Mouse (Mus musculus) limb, embryonic 11.5 days (tissue): ENCODE results near the gene Pnkp. TPM values are rescaled to one million over a fixed set of nuclear protein-coding genes. Genes with fewer than 3 reads are reported as not detected.

Experiments
- ATAC-seq: fragments of 200-750 bp; cut with Nextera tagmentation; 2 replicates; pipeline ENCODE4 v1.8.0; 2017; ENCODE audit warnings: low read depth; ENCODE audit not compliant: insufficient number of reproducible peaks, low FRiP score, low TSS enrichment
- DNase-seq: peaks from one replicate; pipeline ENCODE4 v3.0.0-alpha.2; 2015; ENCODE audit warnings: low spot score
- H3K27ac ChIP-seq: fragments of 300-500 bp; sonication (generic); replicated peaks from 2 replicates; pipeline ENCODE4 v1.5.1; 2014; ENCODE audit warnings: low read depth, mild to moderate bottlenecking, low read length
- H3K27me3 ChIP-seq: fragments of 300-500 bp; sonication (generic); 2 replicates; pipeline ENCODE4 v1.6.1; 2014; ENCODE audit warnings: mild to moderate bottlenecking, low read length, mixed read lengths; ENCODE audit not compliant: control insufficient read depth, insufficient read depth
- H3K36me3 ChIP-seq: fragments of 300-500 bp; sonication (generic); 2 replicates; pipeline ENCODE4 v1.6.1; 2014; ENCODE audit warnings: mild to moderate bottlenecking, low read length, moderate library complexity, mixed read lengths; ENCODE audit not compliant: control insufficient read depth, insufficient read depth
- H3K4me1 ChIP-seq: fragments of 300-500 bp; sonication (generic); 2 replicates; pipeline ENCODE4 v1.6.1; 2014; ENCODE audit warnings: low read length, mixed read lengths; ENCODE audit not compliant: control insufficient read depth, insufficient read depth
- H3K4me2 ChIP-seq: fragments of 300-500 bp; sonication (generic); 2 replicates; pipeline ENCODE4 v1.6.1; 2014; ENCODE audit warnings: low read depth, mild to moderate bottlenecking, moderate library complexity; ENCODE audit not compliant: severe bottlenecking
- H3K4me3 ChIP-seq: fragments of 300-500 bp; sonication (generic); 2 replicates; pipeline ENCODE4 v1.5.1; 2014; ENCODE audit warnings: low read depth, low read length
- H3K9ac ChIP-seq: fragments of 300-500 bp; sonication (generic); 2 replicates; pipeline ENCODE4 v1.6.1; 2014; ENCODE audit warnings: mild to moderate bottlenecking, low read length
- H3K9me3 ChIP-seq: fragments of 300-500 bp; sonication (generic); 2 replicates; pipeline ENCODE4 v1.6.1; 2016; ENCODE audit warnings: low read length; ENCODE audit not compliant: control insufficient read depth
- WGBS: fragments of 180-500 bp; shearing (Covaris S2); extraction: QIAGEN DNeasy Blood & Tissue Kit; methylation state at CpG from one replicate; pipeline ENCODE4 v1.1.7; 2014; 5-methylcytosine and 5-hydroxymethylcytosine counted together
- polyA plus RNA-seq: library from polyadenylated mRNA; unstranded; fragments of >200 nt; fragmentation: Nextera tagmentation; extraction: Ambion mirVana; gene quantifications from 2 replicates; pipeline ENCODE4 v1.2.1, GENCODE M21; 2014

The Pnkp gene
- polyA plus RNA-seq, 1 experiment from 2014 or later = 31.2 TPM

DNA sequence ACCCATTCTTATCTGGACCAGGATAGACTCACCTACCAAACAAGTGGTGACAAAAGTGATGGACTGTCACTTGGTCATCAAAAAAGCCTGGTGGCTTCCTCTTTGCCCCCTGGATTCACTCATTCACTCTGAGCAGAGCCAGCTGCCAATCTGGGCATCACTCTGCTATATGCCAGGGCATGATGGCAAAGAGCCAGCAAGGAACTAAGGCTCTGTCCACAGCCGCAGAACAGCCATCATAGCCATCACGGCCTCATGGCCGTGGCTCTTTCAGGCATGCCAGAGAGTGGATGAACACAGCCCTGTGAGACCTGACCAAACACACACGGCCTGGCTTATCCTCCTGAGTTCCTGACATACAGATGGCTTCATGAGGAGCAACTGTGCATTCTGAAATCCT, 33.8 kb downstream of the Pnkp start:
- Histone ChIP-seq H3K4me2 (peak overlapping the region; percentile 81; the same call in 1 of the 2 replicates), H3K27ac (no peak overlapping the region), H3K9me3 (no peaks in the 10 kb centered on the region), H3K4me3 (no peak overlapping the region), H3K4me1 (peaks cover 11% of the 10 kb centered on the region), H3K27me3 (no peaks in the 10 kb centered on the region; the same call in 1 of the 2 replicates), H3K36me3 (peaks cover 3% of the 10 kb centered on the region; the same call in 1 of the 2 replicates), H3K9ac (no peak overlapping the region)
- DNase-seq = no peak
- ATAC-seq = no peak
- WGBS = 92% methylated on average over 4 of the region's 4 CpGs

- no peak for DNase-seq
- no peak for ATAC-seq
- 34% methylated on average over 6 of the region's 6 CpGs for WGBS
- Histone ChIP-seq H3K4me1 (peaks cover 14% of the 10 kb centered on the region), H3K9ac (peak overlapping the region; percentile 73), H3K27me3 (no peaks in the 10 kb centered on the region), H3K27ac (no peak overlapping the region), H3K4me3 (peak overlapping the region; percentile 53), H3K9me3 (no peaks in the 10 kb centered on the region), H3K4me2 (peak overlapping the region; percentile 81), H3K36me3 (peaks cover 3% of the 10 kb centered on the region; the same call in 1 of the 2 replicates)
Measured at GRCm38 (mm10) chr7:44891611-44892010, 34.7 kb downstream of the Pnkp start.

DNA sequence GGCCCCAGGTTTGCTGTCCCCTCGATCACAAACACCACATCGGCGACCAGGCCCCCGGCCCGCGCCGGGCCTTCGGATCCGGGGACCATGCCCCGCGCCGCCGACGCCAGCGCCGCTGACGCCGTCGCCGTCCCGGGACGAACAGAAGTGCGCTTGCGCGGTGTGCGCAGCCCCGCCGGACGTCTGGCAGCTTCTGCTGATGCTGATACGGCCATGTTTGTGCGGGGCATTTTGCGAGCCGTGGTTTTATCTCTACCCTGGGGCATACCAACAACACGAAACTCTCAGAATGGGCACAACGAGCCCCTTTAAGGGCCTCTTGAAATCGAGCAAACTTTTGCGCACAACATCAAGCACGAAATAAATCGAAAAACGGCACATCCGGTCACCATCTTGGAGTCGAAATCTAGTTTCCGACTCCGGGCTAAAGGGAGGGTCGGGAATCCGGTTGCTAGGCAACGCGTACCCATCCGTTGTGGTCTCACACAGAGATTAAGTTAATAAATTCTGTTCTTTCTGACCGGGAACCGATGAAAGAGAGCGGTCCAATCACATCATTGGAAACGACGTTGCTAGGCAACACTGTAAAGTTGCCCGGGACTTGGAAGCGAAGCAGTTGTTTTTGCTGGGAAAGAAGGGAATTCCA, 35.5 kb downstream of the Pnkp start, which contains the start of gene Med25:
Gene Med25 (minus strand): TSS at position 437 of the 646 bp plus-strand sequence.
- Histone ChIP-seq H3K27ac (peak within 1 kb of the TSS; percentile 83), H3K4me1 (peaks cover 15% of the 10 kb centered on the region)
- ATAC-seq = peak; percentile 74

GRCm38 (mm10) chr7:44893197-44893596, 36.3 kb downstream of the Pnkp start:
- H3K27ac ChIP-seq = peak overlapping the region; percentile 24; the same call in 1 of the 2 replicates
- H3K9me3 ChIP-seq = no peaks in the 10 kb centered on the region
- H3K4me1 ChIP-seq = peaks cover 15% of the 10 kb centered on the region
- DNase-seq (no peak), ATAC-seq (no peak)
- no peak overlapping the region for H3K9ac ChIP-seq
- no peak overlapping the region for H3K4me3 ChIP-seq
- 35% methylated on average over 8 of the region's 8 CpGs for WGBS
- no peak overlapping the region for H3K4me2 ChIP-seq
- no peaks in the 10 kb centered on the region for H3K27me3 ChIP-seq
- H3K36me3 ChIP-seq = peaks cover 3% of the 10 kb centered on the region; the same call in 1 of the 2 replicates

More for the DNA sequence above, 35.5 kb downstream of the Pnkp start, which contains the start of gene Med25:
- no peaks in the 10 kb centered on the region for H3K27me3 ChIP-seq
- peak; percentile 93 for DNase-seq
- peak within 1 kb of the TSS; percentile 73 for H3K9ac ChIP-seq
- under 1% methylated on average over 56 of the region's 56 CpGs for WGBS
- H3K4me3 ChIP-seq = peak within 1 kb of the TSS; percentile 53
- no peaks in the 10 kb centered on the region for H3K9me3 ChIP-seq
- peak within 1 kb of the TSS; percentile 81 for H3K4me2 ChIP-seq
- peaks cover 3% of the 10 kb centered on the region; the same call in 1 of the 2 replicates for H3K36me3 ChIP-seq

GRCm38 (mm10) chr7:44894175-44894574, 37.2 kb downstream of the Pnkp start:
- Histone ChIP-seq H3K9me3 (no peaks in the 10 kb centered on the region), H3K27ac (no peak overlapping the region), H3K27me3 (no peaks in the 10 kb centered on the region), H3K4me3 (no peak overlapping the region), H3K4me2 (no peak overlapping the region), H3K36me3 (no peaks in the 10 kb centered on the region; the same call in 1 of the 2 replicates), H3K4me1 (peaks cover 15% of the 10 kb centered on the region), H3K9ac (no peak overlapping the region)
- ATAC-seq = no peak
- WGBS = 91% methylated on average over 3 of the region's 3 CpGs
- no peak for DNase-seq

DNA sequence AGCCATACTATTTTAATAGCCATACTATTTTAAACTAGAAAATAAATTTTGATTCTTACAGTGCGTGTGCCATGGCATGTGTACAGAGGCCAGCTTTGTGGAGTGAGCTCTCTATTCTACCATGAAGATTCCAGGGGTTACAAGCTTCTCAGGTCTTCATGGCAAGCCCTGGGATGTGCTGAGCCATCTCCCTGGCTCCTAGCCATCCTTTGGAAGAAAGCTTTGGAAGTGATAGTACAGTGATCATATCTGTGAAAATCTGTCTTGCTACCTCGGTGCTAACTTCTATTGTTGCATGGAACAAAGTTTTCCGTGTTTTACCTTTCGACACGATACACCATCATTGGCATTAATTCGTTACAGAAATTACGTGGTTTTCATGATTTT, 38.3 kb downstream of the Pnkp start:
- no peak for ATAC-seq
- Histone ChIP-seq H3K4me2 (peak overlapping the region; percentile 73), H3K9me3 (no peaks in the 10 kb centered on the region), H3K4me3 (peak overlapping the region; percentile 62; the same call in 1 of the 2 replicates), H3K4me1 (peaks cover 15% of the 10 kb centered on the region), H3K36me3 (peaks cover 1% of the 10 kb centered on the region; the same call in 1 of the 2 replicates), H3K9ac (no peak overlapping the region), H3K27me3 (no peaks in the 10 kb centered on the region), H3K27ac (no peak overlapping the region)
- 76% methylated on average over 7 of the region's 7 CpGs for WGBS
- no peak for DNase-seq

DNA sequence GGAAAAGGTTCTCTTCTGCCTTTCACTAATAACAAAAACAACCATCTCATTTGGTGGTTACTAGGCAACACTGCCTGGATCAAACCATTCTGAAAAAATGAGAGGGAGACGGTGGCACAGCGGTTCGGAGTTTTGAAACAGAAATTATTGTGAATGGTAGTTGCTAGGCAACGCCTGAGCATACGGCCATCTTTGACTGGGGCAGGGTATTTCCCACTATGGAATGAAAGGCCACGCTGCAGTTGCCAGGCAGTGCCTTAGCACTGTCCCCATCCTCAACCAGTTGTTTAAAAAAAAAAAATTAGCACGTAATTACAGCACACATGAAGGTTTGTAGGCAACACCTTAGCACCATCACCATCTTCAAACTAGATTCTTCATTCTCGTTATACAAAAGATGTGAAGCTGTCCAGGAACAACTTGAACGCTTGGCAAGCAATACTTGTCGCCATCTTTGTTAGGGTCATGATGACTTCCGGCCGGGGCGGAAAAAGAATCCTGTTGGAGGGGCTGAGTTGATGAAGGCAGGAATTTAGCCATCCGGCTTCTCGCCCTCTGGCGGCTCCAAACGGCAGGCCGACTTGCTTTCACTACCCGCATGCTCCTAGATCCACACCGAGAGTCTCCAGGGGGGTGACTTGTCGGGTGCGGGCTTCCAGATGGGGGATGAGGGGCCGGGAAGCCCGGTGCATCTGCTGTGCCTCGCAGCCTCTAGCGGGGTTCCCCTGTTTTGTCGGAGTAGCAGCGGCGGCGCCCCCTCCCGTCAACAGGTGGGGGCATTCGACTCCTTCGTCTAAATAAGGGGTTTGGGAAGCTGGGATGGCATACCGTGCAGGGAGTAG, 38.9 kb downstream of the Pnkp start, which contains the start of gene Fuz:
Gene Fuz (plus strand): TSS at position 487 of the 842 bp plus-strand sequence.
- peaks cover 2% of the 10 kb centered on the region; the same call in 1 of the 2 replicates for H3K36me3 ChIP-seq
- H3K27ac ChIP-seq = peak within 1 kb of the TSS; percentile 53; the same call in 1 of the 2 replicates
- peak within 1 kb of the TSS; percentile 73 for H3K4me2 ChIP-seq
- DNase-seq (peak; percentile 92), ATAC-seq (peak; percentile 65)
- no peaks in the 10 kb centered on the region for H3K27me3 ChIP-seq
- H3K4me3 ChIP-seq = peak within 1 kb of the TSS; percentile 62
- peaks cover 15% of the 10 kb centered on the region for H3K4me1 ChIP-seq
- no peaks in the 10 kb centered on the region for H3K9me3 ChIP-seq
- peak within 1 kb of the TSS; percentile 74 for H3K9ac ChIP-seq
- 2% methylated on average over 34 of the region's 34 CpGs for WGBS

- Histone ChIP-seq H3K27me3 (no peaks in the 10 kb centered on the region), H3K4me2 (peak overlapping the region; percentile 73), H3K4me3 (peak overlapping the region; percentile 62), H3K9me3 (no peaks in the 10 kb centered on the region), H3K36me3 (peaks cover 2% of the 10 kb centered on the region; the same call in 1 of the 2 replicates), H3K4me1 (peaks cover 17% of the 10 kb centered on the region), H3K27ac (peak overlapping the region; percentile 53; the same call in 1 of the 2 replicates), H3K9ac (peak overlapping the region; percentile 74)
- no peak for ATAC-seq
- DNase-seq = no peak
- WGBS = 46% methylated on average over 10 of the region's 10 CpGs
Measured at GRCm38 (mm10) chr7:44896499-44896898, 39.6 kb downstream of the Pnkp start.
